Mouse (Mus musculus) spleen, adult 2 months (tissue): ENCODE measurements around the gene Atp5d.

Experiments
- CTCF ChIP-seq: fragments of 200-500 bp; IDR thresholded peaks from 2 replicates; pipeline ENCODE4 v1.5.1; 2011; ENCODE audit warnings: mild to moderate bottlenecking, inconsistent platforms; ENCODE audit not compliant: insufficient read depth, insufficient read length, insufficient replicate concordance; ENCODE audit errors: extremely low read depth
- POLR2A ChIP-seq: fragments of 200-500 bp; IDR thresholded peaks from 2 replicates; pipeline ENCODE4 v1.6.1; 2011; ENCODE audit warnings: low read depth, low read length, inconsistent platforms

GRCm38 (mm10) chr10:80100982-80101381 lies 37.5 kb upstream of the Atp5d start:
- TF ChIP-seq CTCF: no peak
- TF ChIP-seq POLR2A: no peak
